Mouse (Mus musculus): ENCODE results near the gene Tap2. TPM values are rescaled to one million over a fixed set of nuclear protein-coding genes. Genes with fewer than 3 reads are reported as not detected.

Tap2 gene
- total and polyA plus RNA-seq, 3 experiments, result 54.8 to 121 (median 110) TPM

DNA sequence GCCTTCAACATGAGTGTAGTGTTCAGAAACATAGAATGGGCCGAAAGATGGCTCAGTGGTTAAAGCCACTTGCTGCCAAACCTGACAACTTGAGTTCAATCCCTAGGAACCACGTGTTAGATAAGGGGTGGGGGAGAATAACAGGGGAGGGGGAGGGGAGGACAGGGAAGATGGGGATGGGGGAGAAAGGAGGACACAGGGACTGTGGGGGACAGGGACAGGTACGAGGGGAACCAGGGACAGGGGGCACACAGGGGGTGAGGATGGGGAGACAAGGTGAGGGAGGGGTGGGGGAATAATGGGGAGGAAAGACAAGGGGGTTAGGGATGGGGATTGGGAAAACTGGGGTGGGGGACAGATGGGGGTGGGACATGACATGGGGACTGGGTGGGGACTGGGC lies 37.0 kb downstream of the Tap2 start:
- H3K4me3 ChIP-seq (replicated peaks in 1 of 3; ENCODE audit: low read depth in 2 of 3, low read length in 2 of 3, poor library complexity in 1 of 3), result peak overlapping the region in 1 of 3 experiments; percentile 49
- H3K4me2 ChIP-seq (ENCODE audit: insufficient read depth, low read depth, poor library complexity, severe bottlenecking), result no peak overlapping the region
- H3K9me3 ChIP-seq (replicated peaks; ENCODE audit: low read length), result peaks cover 10% of the 10 kb centered on the region
- no peaks in the 10 kb centered on the region for H3K27me3 ChIP-seq (replicated peaks)
- H3K79me2 ChIP-seq (replicated peaks; ENCODE audit: control insufficient read depth, extremely low read depth, insufficient read depth, poor library complexity, severe bottlenecking), result no peaks in the 10 kb centered on the region
- dilution Hi-C loops (cut with MboI; ENCODE audit: extremely low pct_ligation_motif_present, extremely low pct_unique_long_range_greater_than_20kb, low sequenced_read_pairs), result no loop called here
- peaks cover 0 to 42% of the 10 kb centered on the region in 2 experiments for H3K36me3 ChIP-seq (replicated peaks in 1 of 2; ENCODE audit: control insufficient read depth in 1 of 2, insufficient read depth in 1 of 2, low read length in 1 of 2)
- no peak for DNase-seq (ENCODE audit: extremely low read depth)
- no peak overlapping the region for H3K27ac ChIP-seq (ENCODE audit: insufficient read depth, low read depth)
- no peak for TF ChIP-seq KAT2A (IDR thresholded peaks at IDR 0.05; ENCODE audit: insufficient replicate concordance, low read length)
- no peak for TF ChIP-seq CTCF (conservative IDR thresholded peaks at IDR 0.05 in 1 of 2, IDR thresholded peaks at IDR 0.05 in 1 of 2; ENCODE audit: low read depth in 2 of 2, low read length in 2 of 2)
- no peak for TF ChIP-seq MEF2A (IDR thresholded peaks at IDR 0.05; ENCODE audit: borderline replicate concordance, low read depth, low read length)
- no peak for TF ChIP-seq EP300 (IDR thresholded peaks at IDR 0.05; ENCODE audit: low read length)
- no peak for TF ChIP-seq MXI1 (IDR thresholded peaks at IDR 0.05; ENCODE audit: low read depth, low read length)
- no peak for TF ChIP-seq SIN3A (IDR thresholded peaks at IDR 0.05; ENCODE audit: low read length)
- no peak for TF ChIP-seq HCFC1 (IDR thresholded peaks at IDR 0.05; ENCODE audit: low read depth, low read length)
- TF ChIP-seq SMC3 (IDR thresholded peaks at IDR 0.05; ENCODE audit: low read depth, low read length), result no peak
- no peak for TF ChIP-seq MAZ (IDR thresholded peaks at IDR 0.05; ENCODE audit: low read depth, low read length)
- TF ChIP-seq MAFK (IDR thresholded peaks at IDR 0.05; ENCODE audit: insufficient replicate concordance, low read length), result no peak
- TF ChIP-seq GABPA (IDR thresholded peaks at IDR 0.05; ENCODE audit: insufficient replicate concordance, low read depth, low read length), result no peak
- peaks cover 0 to 23% of the 10 kb centered on the region in 2 experiments; a peak in 3 of 4 replicates for H3K4me1 ChIP-seq (ENCODE audit: control insufficient read depth in 1 of 2, insufficient read depth in 2 of 2)
- in situ Hi-C loops (cut with MboI; ENCODE audit: low pct_ligation_motif_present, low pct_unique_long_range_greater_than_20kb, low sequenced_read_pairs), result loop anchor here (10.0 kb wide), 1 partner anchor 314 kb away; no protein-coding TSS in a partner anchor
- no peak overlapping the region for H3K9ac ChIP-seq (ENCODE audit: insufficient read depth, low read depth)

DNA sequence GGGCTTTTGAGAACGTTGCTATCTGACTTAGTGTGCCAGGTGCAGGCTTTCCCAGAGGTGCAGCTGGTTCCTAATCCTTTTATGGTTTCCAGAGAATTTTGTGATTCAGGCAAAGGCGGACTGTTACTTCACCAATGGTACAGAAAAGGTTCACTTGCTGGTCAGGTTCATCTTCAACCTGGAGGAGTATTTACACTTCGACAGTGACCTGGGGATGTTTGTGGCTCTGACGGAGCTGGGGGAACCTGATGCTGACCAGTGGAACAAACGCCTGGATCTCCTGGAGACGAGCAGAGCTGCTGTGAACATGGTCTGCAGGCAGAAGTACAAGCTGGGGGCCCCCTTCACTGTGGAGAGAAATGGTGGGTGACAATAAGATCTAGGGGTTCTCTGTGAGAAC lies 37.6 kb downstream of the Tap2 start:
- peaks cover 0 to 19% of the 10 kb centered on the region in 2 experiments; a peak in 3 of 4 replicates for H3K4me1 ChIP-seq (ENCODE audit: control insufficient read depth in 1 of 2, insufficient read depth in 2 of 2)
- no peak overlapping the region for H3K4me2 ChIP-seq (ENCODE audit: insufficient read depth, low read depth, poor library complexity, severe bottlenecking)
- no peak overlapping the region for H3K4me3 ChIP-seq (replicated peaks in 1 of 3; ENCODE audit: low read depth in 2 of 3, low read length in 2 of 3, poor library complexity in 1 of 3)
- H3K9ac ChIP-seq (ENCODE audit: insufficient read depth, low read depth), result no peak overlapping the region
- no peaks in the 10 kb centered on the region for H3K79me2 ChIP-seq (replicated peaks; ENCODE audit: control insufficient read depth, extremely low read depth, insufficient read depth, poor library complexity, severe bottlenecking)
- TF ChIP-seq KAT2A (IDR thresholded peaks at IDR 0.05; ENCODE audit: insufficient replicate concordance, low read length) (no peak), ELF1 (IDR thresholded peaks at IDR 0.05; ENCODE audit: low read depth, low read length) (no peak), MXI1 (IDR thresholded peaks at IDR 0.05; ENCODE audit: low read depth, low read length) (no peak), JUN (IDR thresholded peaks at IDR 0.05; ENCODE audit: insufficient read depth, low read depth, low read length) (no peak), POLR2AphosphoS2 (IDR thresholded peaks at IDR 0.05; ENCODE audit: low read depth, low read length) (no peak), ZC3H11A (IDR thresholded peaks at IDR 0.05; ENCODE audit: low read depth, low read length) (no peak), NELFE (IDR thresholded peaks at IDR 0.05; ENCODE audit: low read depth, low read length) (no peak), USF2 (conservative IDR thresholded peaks at IDR 0.05; ENCODE audit: low read depth, low read length) (no peak), NRF1 (IDR thresholded peaks at IDR 0.05; ENCODE audit: low read depth, low read length) (no peak), BHLHE40 (IDR thresholded peaks at IDR 0.05; ENCODE audit: low read depth, low read length) (no peak), TBP (conservative IDR thresholded peaks at IDR 0.05; ENCODE audit: low read depth, low read length) (no peak), MYC (IDR thresholded peaks at IDR 0.05; ENCODE audit: low read depth, low read length) (no peak), CTCF (conservative IDR thresholded peaks at IDR 0.05 in 1 of 2, IDR thresholded peaks at IDR 0.05 in 1 of 2; ENCODE audit: low read depth in 2 of 2, low read length in 2 of 2) (no peak), GABPA (IDR thresholded peaks at IDR 0.05; ENCODE audit: insufficient replicate concordance, low read depth, low read length) (no peak), RCOR1 (conservative IDR thresholded peaks at IDR 0.05; ENCODE audit: low read depth, low read length) (no peak), CHD1 (IDR thresholded peaks at IDR 0.05; ENCODE audit: low read depth, low read length) (no peak), MAZ (IDR thresholded peaks at IDR 0.05; ENCODE audit: low read depth, low read length) (no peak), POLR2A (IDR thresholded peaks at IDR 0.05; ENCODE audit: low read depth, low read length) (no peak), UBTF (IDR thresholded peaks at IDR 0.05; ENCODE audit: low read depth, low read length) (no peak)
- in situ Hi-C loops (cut with MboI; ENCODE audit: low pct_ligation_motif_present, low pct_unique_long_range_greater_than_20kb, low sequenced_read_pairs), result loop anchor here (10.0 kb wide), 1 partner anchor 314 kb away; no protein-coding TSS in a partner anchor
- no peak for DNase-seq (ENCODE audit: extremely low read depth)
- H3K27ac ChIP-seq (ENCODE audit: insufficient read depth, low read depth), result no peak overlapping the region
- peaks cover 10% of the 10 kb centered on the region for H3K9me3 ChIP-seq (replicated peaks; ENCODE audit: low read length)
- H3K36me3 ChIP-seq (replicated peaks in 1 of 2; ENCODE audit: control insufficient read depth in 1 of 2, insufficient read depth in 1 of 2, low read length in 1 of 2), result peaks cover 0 to 44% of the 10 kb centered on the region in 2 experiments
- H3K27me3 ChIP-seq (replicated peaks), result no peaks in the 10 kb centered on the region
- dilution Hi-C loops (cut with MboI; ENCODE audit: extremely low pct_ligation_motif_present, extremely low pct_unique_long_range_greater_than_20kb, low sequenced_read_pairs), result no loop called here

Measured in CH12.LX (cell line).